Mouse (Mus musculus) G1E (cell line): ENCODE data around the gene Sox5.

Source experiments
- CTCF ChIP-seq: IDR thresholded peaks from 2 replicates; pipeline ENCODE4 v1.5.1; 2012; ENCODE audit warnings: low read depth, low read length, inconsistent platforms, mixed read lengths
- GATA1 ChIP-seq: IDR thresholded peaks from 2 replicates; pipeline ENCODE4 v1.6.1; 2012; ENCODE audit warnings: borderline replicate concordance, low read length, inconsistent platforms, mixed read lengths
- GATA2 ChIP-seq: IDR thresholded peaks from 2 replicates; pipeline ENCODE4 v1.6.1; 2012; ENCODE audit warnings: low read depth, low read length, inconsistent platforms, borderline replicate concordance
- POLR2AphosphoS5 ChIP-seq: IDR thresholded peaks from 2 replicates; pipeline ENCODE4 v1.6.1; 2012; ENCODE audit warnings: low read depth, low read length, inconsistent platforms; ENCODE audit not compliant: insufficient replicate concordance
- TAL1 ChIP-seq: conservative IDR thresholded peaks from 2 replicates; pipeline ENCODE4 v1.6.1; 2012; ENCODE audit warnings: low read depth, low read length, inconsistent platforms, mixed read lengths

- TF ChIP-seq GATA2 (no peak), CTCF (no peak), GATA1 (no peak), TAL1 (no peak), POLR2AphosphoS5 (no peak)
Observed at GRCm38 (mm10) chr6:143888556-143888955, 893.2 kb downstream of the Sox5 start.
